Mouse (Mus musculus): ENCODE measurements around the gene Mex3a. TPM values are rescaled to one million over a fixed set of nuclear protein-coding genes. Genes with fewer than 3 reads are reported as not detected.
A peak's percentile ranks its signal among the peaks of the same experiment; 100 is the strongest.

Gene Mex3a
- total and polyA plus RNA-seq, 3 experiments, result 1.1 to 4.9 (median 2.5) TPM

DNA sequence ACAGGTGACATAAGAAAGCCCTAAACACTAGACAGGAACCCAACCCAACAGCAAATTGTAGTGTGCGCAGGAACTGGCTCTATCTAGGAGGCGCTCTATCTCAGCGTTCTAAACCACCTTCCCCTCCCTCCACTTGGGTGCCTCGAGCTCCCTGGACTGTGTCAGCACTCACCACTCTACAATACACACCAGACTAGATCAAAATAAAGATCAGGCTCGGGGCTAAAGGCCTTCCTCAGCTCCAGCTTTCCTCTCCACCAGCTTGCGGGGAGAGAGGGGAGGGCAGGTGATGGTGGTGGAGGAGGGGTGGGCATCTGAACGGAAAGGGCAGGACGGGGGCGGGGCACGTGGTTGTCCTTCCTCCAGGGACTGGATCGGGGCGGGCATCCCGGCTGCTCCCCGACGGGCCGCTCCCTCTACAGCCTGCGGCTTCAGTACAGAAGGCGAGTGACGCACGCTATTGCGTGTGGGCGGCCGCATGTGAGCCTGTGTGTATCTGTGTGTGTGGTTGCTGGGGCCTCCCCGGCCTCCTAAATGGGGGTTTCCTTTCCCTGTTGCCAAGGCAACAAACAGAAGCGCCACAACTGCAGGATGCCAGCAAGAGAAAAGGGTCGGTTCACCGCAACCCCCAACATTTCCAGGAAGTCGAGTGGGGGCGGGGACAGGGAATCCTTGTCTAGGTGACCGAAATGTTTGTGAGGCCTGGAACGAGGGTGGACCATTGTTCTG lies 22.3 kb upstream of the Mex3a start, which contains the start of gene Lmna:
TSS of gene Lmna (minus strand) at position 265 of the 729 bp plus-strand sequence.
- DNase-seq (ENCODE audit: extremely low read depth), result peak; percentile 100
- Histone ChIP-seq H3K4me2 (ENCODE audit: insufficient read depth, low read depth, poor library complexity, severe bottlenecking) (peak within 1 kb of the TSS; percentile 87), H3K36me3 (replicated peaks in 1 of 2; ENCODE audit: control insufficient read depth in 1 of 2, insufficient read depth in 1 of 2, low read length in 1 of 2) (no peaks in the 10 kb centered on the region), H3K27ac (ENCODE audit: insufficient read depth, low read depth) (peak within 1 kb of the TSS; percentile 74), H3K9me3 (replicated peaks; ENCODE audit: low read length) (no peaks in the 10 kb centered on the region), H3K27me3 (replicated peaks) (no peaks in the 10 kb centered on the region), H3K79me2 (replicated peaks; ENCODE audit: control insufficient read depth, extremely low read depth, insufficient read depth, poor library complexity, severe bottlenecking) (no peaks in the 10 kb centered on the region), H3K4me1 (ENCODE audit: control insufficient read depth in 1 of 2, insufficient read depth in 2 of 2) (peaks cover 30 to 83% of the 10 kb centered on the region in 2 experiments), H3K9ac (ENCODE audit: insufficient read depth, low read depth) (peak within 1 kb of the TSS; percentile 51; the same call in 1 of the 2 replicates), H3K4me3 (replicated peaks in 1 of 3; ENCODE audit: low read depth in 2 of 3, low read length in 2 of 3, poor library complexity in 1 of 3) (peak within 1 kb of the TSS; percentile 49 to 61 (median 57))
- TF ChIP-seq PAX5 (IDR thresholded peaks at IDR 0.05; ENCODE audit: low read length) (no peak), BHLHE40 (IDR thresholded peaks at IDR 0.05; ENCODE audit: low read depth, low read length) (peak; percentile 99), USF1 (IDR thresholded peaks at IDR 0.05; ENCODE audit: low read depth, low read length) (peak; percentile 80), IRF4 (IDR thresholded peaks at IDR 0.05; ENCODE audit: low read depth, low read length) (peak; percentile 91), NELFE (IDR thresholded peaks at IDR 0.05; ENCODE audit: low read depth, low read length) (peak; percentile 67), MAZ (IDR thresholded peaks at IDR 0.05; ENCODE audit: low read depth, low read length) (peak; percentile 91), HCFC1 (IDR thresholded peaks at IDR 0.05; ENCODE audit: low read depth, low read length) (peak; percentile 52), MYC (IDR thresholded peaks at IDR 0.05; ENCODE audit: low read depth, low read length) (0 out of 2 replicates have a peak, but pooled peaks have one; percentile 19), MEF2A (IDR thresholded peaks at IDR 0.05; ENCODE audit: borderline replicate concordance, low read depth, low read length) (peak; percentile 92), ZMIZ1 (IDR thresholded peaks at IDR 0.05; ENCODE audit: low read depth, low read length) (peak; percentile 79; the same call in 1 of the 2 replicates), POLR2AphosphoS2 (IDR thresholded peaks at IDR 0.05; ENCODE audit: low read depth, low read length) (no peak), CHD2 (IDR thresholded peaks at IDR 0.05; ENCODE audit: low read length) (peak; percentile 95), TBP (conservative IDR thresholded peaks at IDR 0.05; ENCODE audit: low read depth, low read length) (no peak), SIN3A (IDR thresholded peaks at IDR 0.05; ENCODE audit: low read length) (peak; percentile 98), NRF1 (IDR thresholded peaks at IDR 0.05; ENCODE audit: low read depth, low read length) (peak; percentile 46), ZC3H11A (IDR thresholded peaks at IDR 0.05; ENCODE audit: low read depth, low read length) (no peak), UBTF (IDR thresholded peaks at IDR 0.05; ENCODE audit: low read depth, low read length) (peak; percentile 79; the same call in 1 of the 2 replicates), MXI1 (IDR thresholded peaks at IDR 0.05; ENCODE audit: low read depth, low read length) (peak; percentile 99), CHD1 (IDR thresholded peaks at IDR 0.05; ENCODE audit: low read depth, low read length) (peak; percentile 38; the same call in 1 of the 2 replicates), ZNF384 (IDR thresholded peaks at IDR 0.05; ENCODE audit: low read depth, low read length) (peak; percentile 8; the same call in 1 of the 2 replicates), ELF1 (IDR thresholded peaks at IDR 0.05; ENCODE audit: low read depth, low read length) (peak; percentile 87), JUN (IDR thresholded peaks at IDR 0.05; ENCODE audit: insufficient read depth, low read depth, low read length) (no peak), RCOR1 (conservative IDR thresholded peaks at IDR 0.05; ENCODE audit: low read depth, low read length) (peak; percentile 60), USF2 (conservative IDR thresholded peaks at IDR 0.05; ENCODE audit: low read depth, low read length) (peak; percentile 55), GABPA (IDR thresholded peaks at IDR 0.05; ENCODE audit: insufficient replicate concordance, low read depth, low read length) (no peak), ETS1 (conservative IDR thresholded peaks at IDR 0.05; ENCODE audit: low read depth, low read length) (peak; percentile 99), EP300 (IDR thresholded peaks at IDR 0.05; ENCODE audit: low read length) (peak; percentile 88; the same call in 1 of the 2 replicates), TCF12 (IDR thresholded peaks at IDR 0.05; ENCODE audit: low read depth, low read length) (peak; percentile 93), MAX (IDR thresholded peaks at IDR 0.05; ENCODE audit: low read length) (peak; percentile 93), SMC3 (IDR thresholded peaks at IDR 0.05; ENCODE audit: low read depth, low read length) (peak; percentile 22; the same call in 1 of the 2 replicates), RAD21 (IDR thresholded peaks at IDR 0.05; ENCODE audit: low read depth, low read length) (peak; percentile 25), CTCF (conservative IDR thresholded peaks at IDR 0.05 in 1 of 2, IDR thresholded peaks at IDR 0.05 in 1 of 2; ENCODE audit: low read depth in 2 of 2, low read length in 2 of 2) (peak; percentile 28 to 75; a peak in 2 of 4 replicates), JUND (conservative IDR thresholded peaks at IDR 0.05; ENCODE audit: low read depth, low read length) (no peak), MAFK (IDR thresholded peaks at IDR 0.05; ENCODE audit: insufficient replicate concordance, low read length) (peak; percentile 17; the same call in 1 of the 2 replicates), E2F4 (IDR thresholded peaks at IDR 0.05; ENCODE audit: insufficient replicate concordance, low read depth, low read length) (no peak), POLR2A (IDR thresholded peaks at IDR 0.05; ENCODE audit: low read depth, low read length) (peak; percentile 58)
- in situ Hi-C loops (cut with MboI; ENCODE audit: low pct_ligation_motif_present, low pct_unique_long_range_greater_than_20kb, low sequenced_read_pairs) (no loop called here), dilution Hi-C loops (cut with MboI; ENCODE audit: extremely low pct_ligation_motif_present, extremely low pct_unique_long_range_greater_than_20kb, low sequenced_read_pairs) (no loop called here)

Data from CH12.LX (cell line).